ENCODE assay signal across 7 mouse cellular contexts in genomic region chr12:75734891-75735245, GRCm38 (mm10). TPM values are rescaled to one million over a fixed set of nuclear protein-coding genes. Genes with fewer than 3 reads are reported as not detected.
DNase-seq lines count a peak whose midpoint lies in the region; ATAC-seq and TF ChIP-seq lines count a peak whose summit lies in the region.

No protein-coding gene starts in this region.

- H3K9ac ChIP-seq in forebrain, embryonic 13.5 days = peak overlapping the region; percentile 95
- peak overlapping the region; percentile 94 for H3K9ac ChIP-seq in intestine, postnatal 0 days (ENCODE audit: low read depth, low read length)

- ATAC-seq in forebrain, embryonic 13.5 days = no peak; the same call in 1 of the 2 replicates
- ATAC-seq in intestine, postnatal 0 days = peak; percentile 2; the same call in 1 of the 2 replicates

- H3K4me2 ChIP-seq in forebrain, embryonic 13.5 days = peak overlapping the region; percentile 99
- peak overlapping the region; percentile 99 for H3K4me2 ChIP-seq in intestine, postnatal 0 days (replicated peaks; ENCODE audit: low read depth)

- no peak for TF ChIP-seq POLR2A in spleen, adult 2 months (IDR thresholded peaks at IDR 0.05; ENCODE audit: low read depth, low read length)

- no peak for TF ChIP-seq CTCF in intestine, postnatal 0 days (IDR thresholded peaks at IDR 0.05; ENCODE audit: low read depth)
- no peak for TF ChIP-seq CTCF in spleen, adult 2 months (IDR thresholded peaks at IDR 0.05; ENCODE audit: extremely low read depth, insufficient read depth, insufficient read length, insufficient replicate concordance)

- H3K36me3 ChIP-seq in forebrain, embryonic 13.5 days (ENCODE audit: poor library complexity, severe bottlenecking) = no peaks in the 10 kb centered on the region
- no peaks in the 10 kb centered on the region for H3K36me3 ChIP-seq in intestine, postnatal 0 days (ENCODE audit: control insufficient read depth, insufficient read depth)
- no peaks in the 10 kb centered on the region for H3K36me3 ChIP-seq in macrophage (ENCODE audit: inconsistent target)
- no peaks in the 10 kb centered on the region for H3K36me3 ChIP-seq in spleen, adult 2 months (ENCODE audit: control insufficient read depth, insufficient read depth, low read length)

- peak overlapping the region; percentile 86 for H3K4me3 ChIP-seq in forebrain, embryonic 13.5 days
- H3K4me3 ChIP-seq in intestine, postnatal 0 days (ENCODE audit: low read depth, low read length) = peak overlapping the region; percentile 86
- peak overlapping the region; percentile 95 for H3K4me3 ChIP-seq in macrophage (ENCODE audit: inconsistent target)
- H3K4me3 ChIP-seq in spleen, adult 2 months (ENCODE audit: extremely low read depth, insufficient read depth, insufficient read length) = peak overlapping the region; percentile 80

- H3K9me3 ChIP-seq in forebrain, embryonic 13.5 days (replicated peaks) = no peaks in the 10 kb centered on the region
- H3K9me3 ChIP-seq in intestine, postnatal 0 days (ENCODE audit: control insufficient read depth) = no peaks in the 10 kb centered on the region

- peak; percentile 13 for DNase-seq in right cerebral cortex, postnatal 14 days
- DNase-seq in right cerebral cortex, postnatal 4 days = no peak
- peak; percentile 61 for DNase-seq in adrenal gland, postnatal 10 days
- DNase-seq in spleen, adult 2 months (ENCODE audit: low read depth in 1 of 2, low spot score in 2 of 2) = peak in 1 of 2 experiments; percentile 23

- WGBS in forebrain, embryonic 13.5 days = 2% methylated on average over 17 of the region's 17 CpGs
- WGBS in intestine, postnatal 0 days = under 1% methylated on average over 17 of the region's 17 CpGs
- under 1% methylated on average over 14 of the region's 17 CpGs for WGBS in macrophage (ENCODE audit: missing documents)
- WGBS in spleen, adult 2 months = 1% methylated on average over 17 of the region's 17 CpGs

- H3K27ac ChIP-seq in forebrain, embryonic 13.5 days = no peak overlapping the region
- peak overlapping the region; percentile 82 for H3K27ac ChIP-seq in intestine, postnatal 0 days (ENCODE audit: low read depth, low read length)
- H3K27ac ChIP-seq in macrophage = peak overlapping the region; percentile 72
- peak overlapping the region; percentile 84 for H3K27ac ChIP-seq in spleen, adult 2 months (ENCODE audit: insufficient read depth, low read length)

- H3K79me2 ChIP-seq in macrophage (ENCODE audit: inconsistent target) = peaks cover 52% of the 10 kb centered on the region

- 0 out of 2 replicates have a peak, but pooled peaks cover 3% of the 10 kb centered on the region for H3K27me3 ChIP-seq in forebrain, embryonic 13.5 days
- no peaks in the 10 kb centered on the region for H3K27me3 ChIP-seq in intestine, postnatal 0 days (replicated peaks; ENCODE audit: control insufficient read depth, insufficient read depth, low read length)
- H3K27me3 ChIP-seq in spleen, adult 2 months (ENCODE audit: control insufficient read depth, insufficient read depth, low read length) = no peaks in the 10 kb centered on the region

- peaks cover 20% of the 10 kb centered on the region for H3K4me1 ChIP-seq in forebrain, embryonic 13.5 days
- H3K4me1 ChIP-seq in intestine, postnatal 0 days (replicated peaks; ENCODE audit: control insufficient read depth, insufficient read depth, low read length) = peaks cover 12% of the 10 kb centered on the region; the same call in 1 of the 2 replicates
- no peaks in the 10 kb centered on the region for H3K4me1 ChIP-seq in spleen, adult 2 months (ENCODE audit: control insufficient read depth, insufficient read depth, insufficient read length)

RNA-seq across cellular contexts. Expression of gene Sgpp1, which starts 0.7 kb away (rescaled TPM):
- total RNA-seq in adrenal gland, postnatal 10 days (2021) = 10 to 100 TPM; 42.7 to 57.5 TPM
- 9.3 and 10.1 TPM in 2 replicates for polyA plus RNA-seq in forebrain, embryonic 13.5 days (2015; fragmentation: Nextera tagmentation; extraction: Ambion mirVana)
- polyA plus RNA-seq in intestine, postnatal 0 days (2015; fragmentation: Nextera tagmentation; extraction: Ambion mirVana) = 24.1 and 25.2 TPM in 2 replicates
- total RNA-seq in macrophage (2018; cell fraction: chromatin; rRNA removed) = 10 to 100 TPM in 6 of 26 experiments, 1 to 10 TPM in 20; 1.0 to 24.7 (median 3.5) TPM
- total RNA-seq in macrophage (2018; cell fraction: cytosol; rRNA removed) = 10 to 100 TPM; 20.7 to 86.7 (median 51.5) TPM
- 100 to 1,000 TPM in 1 of 26 experiments, 10 to 100 TPM in 25; 13.3 to 104 (median 37.9) TPM for total RNA-seq in macrophage (2018; cell fraction: nucleus; rRNA removed)
- polyA plus RNA-seq in macrophage (2018) = 56.1 to 73.4 TPM (median 64.3 TPM) in 3 replicates
- polyA plus RNA-seq in spleen, adult 2 months (2012; rRNA removed) = 26.0 and 34.9 TPM in 2 replicates
